Mouse (Mus musculus) MEL (cell line): ENCODE results near the gene Klrb1f. TPM values are rescaled to one million over a fixed set of nuclear protein-coding genes. Genes with fewer than 3 reads are reported as not detected.

Experiments used
- DNase-seq: peaks from one replicate; pipeline ENCODE4 v3.0.0; 2011; ENCODE audit warnings: low read depth, low spot score
- H3K27ac ChIP-seq: 2 replicates; pipeline ENCODE4 v1.5.1; 2012; ENCODE audit warnings: low read depth, mild to moderate bottlenecking, control low read depth, low read length, moderate library complexity; ENCODE audit not compliant: control insufficient read depth
- H3K27me3 ChIP-seq, 2 experiments: fragments of 150-350 bp in 1 of 2; sonication (generic) in 1 of 2; 2 replicates each; pipeline ENCODE4 v1.6.1; 2012; ENCODE audit warnings: low read length in 2 of 2, mild to moderate bottlenecking in 2 of 2, improper control_type of control experiment in 1 of 2, moderate library complexity in 1 of 2; ENCODE audit not compliant: insufficient read depth in 2 of 2, control insufficient read depth in 1 of 2
- H3K36me3 ChIP-seq, 2 experiments: 2 replicates each; pipeline ENCODE4 v1.6.1; 2012 to 2014; ENCODE audit warnings: low read length in 2 of 2, improper control_type of control experiment in 1 of 2, inconsistent platforms in 1 of 2, mild to moderate bottlenecking in 1 of 2; ENCODE audit not compliant: insufficient read depth in 2 of 2, control insufficient read depth in 1 of 2
- H3K4me1 ChIP-seq, 2 experiments: fragments of 150-350 bp in 1 of 2; sonication (generic) in 1 of 2; 2 replicates each; pipeline ENCODE4 v1.6.1; 2012; ENCODE audit warnings: low read length in 2 of 2, improper control_type of control experiment in 1 of 2, mild to moderate bottlenecking in 1 of 2; ENCODE audit not compliant: insufficient read depth in 2 of 2, control insufficient read depth in 1 of 2
- H3K4me3 ChIP-seq, 2 experiments: fragments of 150-350 bp in 1 of 2; sonication (generic) in 1 of 2; 2 replicates each; pipeline ENCODE4 v1.5.1; 2012; ENCODE audit warnings: low read depth in 2 of 2, low read length in 2 of 2, mild to moderate bottlenecking in 2 of 2, moderate library complexity in 2 of 2, control low read depth in 1 of 2, improper control_type of control experiment in 1 of 2; ENCODE audit not compliant: control insufficient read depth in 1 of 2, insufficient read depth in 1 of 2
- H3K79me2 ChIP-seq: 2 replicates; pipeline ENCODE4 v1.6.1; 2012; ENCODE audit warnings: mild to moderate bottlenecking, low read length, moderate library complexity; ENCODE audit not compliant: control insufficient read depth, poor library complexity, insufficient read depth
- H3K9ac ChIP-seq: 2 replicates; pipeline ENCODE4 v1.6.1; 2012; ENCODE audit warnings: low read depth, mild to moderate bottlenecking, control low read depth, low read length, moderate library complexity; ENCODE audit not compliant: control insufficient read depth, poor library complexity, severe bottlenecking
- H3K9me3 ChIP-seq: fragments of 150-350 bp; sonication (generic); replicated peaks from 2 replicates; pipeline ENCODE4 v1.6.1; 2012; ENCODE audit warnings: mild to moderate bottlenecking, low read length, improper control_type of control experiment, moderate library complexity; ENCODE audit not compliant: insufficient read depth
- CHD2 ChIP-seq: IDR thresholded peaks from 2 replicates; pipeline ENCODE4 v1.6.1; 2011; ENCODE audit warnings: low read length, improper control_type of control experiment
- CTCF ChIP-seq, 3 experiments: IDR thresholded peaks in 2 of 3; conservative IDR thresholded peaks in 1 of 3; 2 replicates each; pipeline ENCODE4 v1.5.1; 2011 to 2012; ENCODE audit warnings: low read length in 3 of 3, low read depth in 2 of 3, mild to moderate bottlenecking in 2 of 3, improper control_type of control experiment in 1 of 3, inconsistent platforms in 1 of 3, mixed read lengths in 1 of 3, moderate library complexity in 1 of 3; ENCODE audit not compliant: control insufficient read depth in 1 of 3, insufficient read depth in 1 of 3, poor library complexity in 1 of 3, severe bottlenecking in 1 of 3
- E2F4 ChIP-seq: IDR thresholded peaks from 2 replicates; pipeline ENCODE4 v1.6.1; 2011; ENCODE audit warnings: low read depth, low read length, improper control_type of control experiment, borderline replicate concordance
- ELF1 ChIP-seq: IDR thresholded peaks from 2 replicates; pipeline ENCODE4 v1.6.1; 2014; ENCODE audit warnings: low read depth, mild to moderate bottlenecking, inconsistent platforms, low read length, improper control_type of control experiment, moderate library complexity
- EP300 ChIP-seq, 2 experiments: IDR thresholded peaks; 2 replicates each; pipeline ENCODE4 v1.6.1; 2011; ENCODE audit warnings: improper control_type of control experiment in 2 of 2, low read length in 2 of 2, low read depth in 1 of 2, mild to moderate bottlenecking in 1 of 2
- ETS1 ChIP-seq: IDR thresholded peaks from 2 replicates; pipeline ENCODE4 v1.6.1; 2012; ENCODE audit warnings: low read depth, mild to moderate bottlenecking, inconsistent platforms, low read length, improper control_type of control experiment, moderate library complexity
- GATA1 ChIP-seq: IDR thresholded peaks from 2 replicates; pipeline ENCODE4 v1.6.1; 2011; ENCODE audit warnings: low read depth, low read length, improper control_type of control experiment
- HCFC1 ChIP-seq: IDR thresholded peaks from 2 replicates; pipeline ENCODE4 v1.6.1; 2012; ENCODE audit warnings: low read depth, mild to moderate bottlenecking, inconsistent platforms, low read length, improper control_type of control experiment, moderate library complexity
- JUND ChIP-seq: IDR thresholded peaks from 2 replicates; pipeline ENCODE4 v1.6.1; 2011; ENCODE audit warnings: low read depth, mild to moderate bottlenecking, improper control_type of control experiment, low read length
- MAFK ChIP-seq: IDR thresholded peaks from 2 replicates; pipeline ENCODE4 v1.6.1; 2011; ENCODE audit warnings: low read depth, mild to moderate bottlenecking, low read length, improper control_type of control experiment, borderline replicate concordance
- MAX ChIP-seq: IDR thresholded peaks from 2 replicates; pipeline ENCODE4 v1.6.1; 2011; ENCODE audit warnings: low read length, improper control_type of control experiment
- MXI1 ChIP-seq: IDR thresholded peaks from 2 replicates; pipeline ENCODE4 v1.6.1; 2011; ENCODE audit warnings: mild to moderate bottlenecking, low read depth, low read length, improper control_type of control experiment
- MYB ChIP-seq: IDR thresholded peaks from 2 replicates; pipeline ENCODE4 v1.6.1; 2011; ENCODE audit warnings: mild to moderate bottlenecking, low read depth, low read length, improper control_type of control experiment
- MYC ChIP-seq: IDR thresholded peaks from 2 replicates; pipeline ENCODE4 v1.6.1; 2011; ENCODE audit warnings: low read depth, mild to moderate bottlenecking, low read length, improper control_type of control experiment, moderate library complexity
- NELFE ChIP-seq: IDR thresholded peaks from 2 replicates; pipeline ENCODE4 v1.6.1; 2011; ENCODE audit warnings: low read depth, low read length, improper control_type of control experiment
- NRF1 ChIP-seq: IDR thresholded peaks from 2 replicates; pipeline ENCODE4 v1.6.1; 2014; ENCODE audit warnings: low read depth, mild to moderate bottlenecking, inconsistent platforms, low read length, improper control_type of control experiment, moderate library complexity; ENCODE audit not compliant: poor library complexity, insufficient read depth, severe bottlenecking
- POLR2A ChIP-seq, 2 experiments: IDR thresholded peaks; 2 replicates each; pipeline ENCODE4 v1.6.1; 2011 to 2012; ENCODE audit warnings: low read length in 2 of 2, mild to moderate bottlenecking in 2 of 2, control low read depth in 1 of 2, improper control_type of control experiment in 1 of 2, low read depth in 1 of 2, moderate library complexity in 1 of 2; ENCODE audit not compliant: control insufficient read depth in 1 of 2, insufficient read depth in 1 of 2, poor library complexity in 1 of 2
- RAD21 ChIP-seq: IDR thresholded peaks from 2 replicates; pipeline ENCODE4 v1.6.1; 2011; ENCODE audit warnings: mild to moderate bottlenecking, low read depth, low read length, improper control_type of control experiment
- SIN3A ChIP-seq: IDR thresholded peaks from 2 replicates; pipeline ENCODE4 v1.6.1; 2012; ENCODE audit warnings: low read length, improper control_type of control experiment, inconsistent platforms
- TBP ChIP-seq: IDR thresholded peaks from 2 replicates; pipeline ENCODE4 v1.8.0; 2011; ENCODE audit warnings: low read depth, low read length, improper control_type of control experiment
- UBTF ChIP-seq: IDR thresholded peaks from 2 replicates; pipeline ENCODE4 v1.6.1; 2012; ENCODE audit warnings: low read depth, mild to moderate bottlenecking, inconsistent platforms, low read length, improper control_type of control experiment, moderate library complexity, borderline replicate concordance; ENCODE audit not compliant: insufficient read depth
- USF1 ChIP-seq: IDR thresholded peaks from 2 replicates; pipeline ENCODE4 v1.6.1; 2014; ENCODE audit warnings: low read depth, mild to moderate bottlenecking, inconsistent platforms, low read length, improper control_type of control experiment, moderate library complexity
- USF2 ChIP-seq, 2 experiments: IDR thresholded peaks; 2 replicates each; pipeline ENCODE4 v1.6.1; 2011 to 2012; ENCODE audit warnings: improper control_type of control experiment in 2 of 2, low read length in 2 of 2, borderline replicate concordance in 1 of 2, inconsistent platforms in 1 of 2, low read depth in 1 of 2, mild to moderate bottlenecking in 1 of 2; ENCODE audit not compliant: insufficient read depth in 1 of 2
- ZMIZ1 ChIP-seq: IDR thresholded peaks from 2 replicates; pipeline ENCODE4 v1.6.1; 2012; ENCODE audit warnings: low read depth, mild to moderate bottlenecking, inconsistent platforms, low read length, improper control_type of control experiment, moderate library complexity
- ZNF384 ChIP-seq: IDR thresholded peaks from 2 replicates; pipeline ENCODE4 v1.6.1; 2012; ENCODE audit warnings: low read depth, mild to moderate bottlenecking, inconsistent platforms, low read length, improper control_type of control experiment
- polyA plus RNA-seq, 2 experiments: library from polyadenylated mRNA; stranded (reverse) in 1 of 2; unstranded in 1 of 2; fragments of >175 nt in 1 of 2; fragments of >200 nt in 1 of 2; gene quantifications; 2 replicates each; pipeline versions ENCODE4 v1.2.1 to v1.2.4; 2012; ENCODE audit warnings: low replicate concordance in 2 of 2, low read depth in 1 of 2; ENCODE audit not compliant: insufficient read length in 2 of 2, insufficient read depth in 1 of 2, missing spikeins in 1 of 2
- total RNA-seq: library from RNA; depleted of rRNA; stranded (reverse); fragments of 300-350 nt; gene quantifications from 2 replicates; pipeline ENCODE4 v1.2.3, GENCODE M21; 2012

Gene Klrb1f
- total and polyA plus RNA-seq, 3 experiments: 0.27 to 0.52 TPM; not detected in 1

DNA sequence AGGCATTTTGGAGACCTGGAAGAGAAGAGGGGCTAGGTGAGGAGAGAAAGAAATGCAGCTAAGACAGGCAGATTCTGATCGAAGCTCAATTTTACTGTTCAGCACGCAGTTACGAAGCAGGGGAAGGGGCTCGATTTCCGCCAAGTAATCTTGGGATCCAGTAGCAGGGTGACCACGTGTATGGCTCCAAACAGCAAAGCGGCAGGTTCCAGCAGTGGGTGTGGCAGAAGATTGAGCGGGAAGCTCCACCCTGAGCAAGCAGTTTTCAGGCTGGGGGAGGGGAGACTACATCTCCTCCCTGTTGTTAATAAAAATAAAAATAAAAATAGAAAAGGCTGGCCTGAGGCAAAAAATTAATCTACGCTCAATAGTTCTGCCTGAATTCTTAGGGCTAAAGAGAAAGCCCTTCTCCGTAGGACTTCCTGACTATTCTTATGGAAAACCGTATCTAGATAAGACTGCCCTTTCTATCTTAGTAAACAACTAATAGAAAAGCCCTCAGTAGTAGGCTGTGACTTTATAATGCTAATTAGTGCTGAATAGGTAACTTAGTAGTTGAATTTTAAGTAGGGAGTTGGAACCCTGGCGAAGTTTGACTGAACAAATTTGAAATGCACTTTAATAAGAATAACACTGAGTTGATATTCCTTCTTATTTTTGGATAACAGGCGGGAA lies 48.8 kb upstream of the Klrb1f start:
- peak overlapping the region; percentile 36 to 55 for H3K4me3 ChIP-seq
- peak overlapping the region; percentile 77 for H3K9ac ChIP-seq
- H3K9me3 ChIP-seq: no peaks in the 10 kb centered on the region
- H3K36me3 ChIP-seq: peaks cover 0 to 11% of the 10 kb centered on the region in 2 experiments; a peak in 2 of 4 replicates
- peaks cover 2 to 15% of the 10 kb centered on the region in 2 experiments; a peak in 3 of 4 replicates for H3K4me1 ChIP-seq
- peak overlapping the region; percentile 36; the same call in 1 of the 2 replicates for H3K27ac ChIP-seq
- H3K79me2 ChIP-seq: no peaks in the 10 kb centered on the region; the same call in 1 of the 2 replicates
- no peaks in the 10 kb centered on the region for H3K27me3 ChIP-seq
- DNase-seq: peak; percentile 60
- TF ChIP-seq TBP (no peak), E2F4 (peak; percentile 68; the same call in 1 of the 2 replicates), MAFK (no peak), NRF1 (no peak), MAX (peak; percentile 89), MYC (peak; percentile 84), USF2 (IDR thresholded peaks at IDR 0.05; ENCODE audit: borderline replicate concordance in 1 of 2, insufficient read depth in 1 of 2, low read depth in 1 of 2, low read length in 2 of 2) (no peak), JUND (no peak), ZMIZ1 (no peak), ELF1 (no peak), GATA1 (peak; percentile 25; the same call in 1 of the 2 replicates), ETS1 (0 out of 2 replicates have a peak, but pooled peaks have one; percentile 34), HCFC1 (no peak), ZNF384 (no peak), EP300 (IDR thresholded peaks at IDR 0.05; ENCODE audit: low read depth in 1 of 2, low read length in 2 of 2) (no peak), NELFE (no peak), CTCF (IDR thresholded peaks at IDR 0.05 in 2 of 3, conservative IDR thresholded peaks at IDR 0.05 in 1 of 3; ENCODE audit: control insufficient read depth in 1 of 3, insufficient read depth in 1 of 3, low read depth in 2 of 3, low read length in 3 of 3, poor library complexity in 1 of 3, severe bottlenecking in 1 of 3) (no peak), CHD2 (no peak; the same call in 1 of the 2 replicates), USF1 (0 out of 2 replicates have a peak, but pooled peaks have one; percentile 11), MXI1 (peak; percentile 84), MYB (no peak), SIN3A (peak; percentile 57; the same call in 1 of the 2 replicates), RAD21 (no peak), POLR2A (IDR thresholded peaks at IDR 0.05; ENCODE audit: control insufficient read depth in 1 of 2, insufficient read depth in 1 of 2, low read depth in 1 of 2, low read length in 2 of 2, poor library complexity in 1 of 2) (no peak), UBTF (no peak)
